Mouse (Mus musculus) midbrain, embryonic 15.5 days (tissue): Measurements from ENCODE around the gene Fkbp8. TPM values are rescaled to one million over a fixed set of nuclear protein-coding genes. Genes with fewer than 3 reads are reported as not detected.

Experiments
- ATAC-seq: fragments of 200-750 bp; cut with Nextera tagmentation; replicated peaks from 2 replicates; pipeline ENCODE4 v1.8.0; 2017; ENCODE audit warnings: moderate TSS enrichment
- H3K27ac ChIP-seq: fragments of 300-500 bp; sonication (generic); 2 replicates; pipeline ENCODE4 v1.5.1; 2015; ENCODE audit warnings: mild to moderate bottlenecking, inconsistent platforms
- H3K27me3 ChIP-seq: fragments of 300-500 bp; sonication (generic); replicated peaks from 2 replicates; pipeline ENCODE4 v1.6.1; 2015; ENCODE audit warnings: inconsistent platforms
- H3K36me3 ChIP-seq: fragments of 300-500 bp; sonication (generic); replicated peaks from 2 replicates; pipeline ENCODE4 v1.6.1; 2015; ENCODE audit warnings: inconsistent platforms
- H3K4me1 ChIP-seq: fragments of 300-500 bp; sonication (generic); 2 replicates; pipeline ENCODE4 v1.6.1; 2015; ENCODE audit warnings: inconsistent platforms
- H3K4me2 ChIP-seq: fragments of 300-500 bp; sonication (generic); 2 replicates; pipeline ENCODE4 v1.6.1; 2015; ENCODE audit warnings: inconsistent platforms, mild to moderate bottlenecking, moderate library complexity
- H3K4me3 ChIP-seq: fragments of 300-500 bp; sonication (generic); 2 replicates; pipeline ENCODE4 v1.5.1; 2015; ENCODE audit warnings: mild to moderate bottlenecking, inconsistent platforms
- H3K9ac ChIP-seq: fragments of 300-500 bp; sonication (generic); 2 replicates; pipeline ENCODE4 v1.6.1; 2015; ENCODE audit warnings: mild to moderate bottlenecking, inconsistent platforms
- H3K9me3 ChIP-seq: fragments of 300-500 bp; sonication (generic); 2 replicates; pipeline ENCODE4 v1.6.1; 2016; ENCODE audit warnings: inconsistent platforms
- WGBS: fragments of 180-500 bp; shearing (Covaris S2); methylation state at CpG from one replicate; pipeline ENCODE4 v1.1.7; 2015; ENCODE audit warnings: mixed read lengths; 5-methylcytosine and 5-hydroxymethylcytosine counted together
- polyA plus RNA-seq: library from polyadenylated mRNA; unstranded; fragments of >200 nt; fragmentation: Nextera tagmentation; extraction: Ambion mirVana; gene quantifications from 2 replicates; pipeline ENCODE4 v1.2.1, GENCODE M21; 2015

Fkbp8 gene
- 450 and 462 TPM in 2 replicates for polyA plus RNA-seq

- Histone ChIP-seq H3K4me3 (peak within 1 kb of the TSS; percentile 87), H3K27me3 (no peaks in the 10 kb centered on the region), H3K4me1 (peaks cover 34% of the 10 kb centered on the region), H3K36me3 (peaks cover 26% of the 10 kb centered on the region), H3K9ac (peak within 1 kb of the TSS; percentile 88), H3K4me2 (peak within 1 kb of the TSS; percentile 79), H3K9me3 (no peaks in the 10 kb centered on the region), H3K27ac (peak within 1 kb of the TSS; percentile 90)
- peak; percentile 95 for ATAC-seq
- WGBS: under 1% methylated on average over 57 of the region's 61 CpGs
Measured at GRCm38 (mm10) chr8:70527512-70528181, at the start of gene Fkbp8, which contains the start of gene Kxd1. Fkbp8 (plus strand) TSS chr8:70527724. Kxd1 (minus strand) TSS chr8:70527956.

GRCm38 (mm10) chr8:70481908-70482307 lies 45.6 kb upstream of the Fkbp8 start:
- 80% methylated on average over 3 of the region's 3 CpGs for WGBS
- H3K4me1 ChIP-seq: peaks cover 19% of the 10 kb centered on the region
- H3K27ac ChIP-seq: no peak overlapping the region
- no peak overlapping the region for H3K9ac ChIP-seq
- peaks cover 49% of the 10 kb centered on the region for H3K27me3 ChIP-seq
- H3K36me3 ChIP-seq: 0 out of 2 replicates have a peak, but pooled peaks cover 4% of the 10 kb centered on the region
- H3K4me2 ChIP-seq: no peak overlapping the region
- ATAC-seq: no peak
- H3K9me3 ChIP-seq: no peaks in the 10 kb centered on the region
- no peak overlapping the region for H3K4me3 ChIP-seq

GRCm38 (mm10) chr8:70482943-70483342 lies 44.6 kb upstream of the Fkbp8 start:
- Histone ChIP-seq H3K27ac (no peak overlapping the region), H3K9ac (no peak overlapping the region), H3K27me3 (peaks cover 51% of the 10 kb centered on the region), H3K4me2 (no peak overlapping the region), H3K36me3 (0 out of 2 replicates have a peak, but pooled peaks cover 4% of the 10 kb centered on the region), H3K4me1 (peaks cover 14% of the 10 kb centered on the region), H3K9me3 (no peaks in the 10 kb centered on the region), H3K4me3 (no peak overlapping the region)
- no peak for ATAC-seq
- 66% methylated on average over 2 of the region's 2 CpGs for WGBS

GRCm38 (mm10) chr8:70486191-70486681 lies 41.3 kb upstream of the Fkbp8 start:
- WGBS: 48% methylated on average over 7 of the region's 7 CpGs
- Histone ChIP-seq H3K9me3 (no peaks in the 10 kb centered on the region), H3K27me3 (peaks cover 70% of the 10 kb centered on the region), H3K27ac (no peak overlapping the region), H3K9ac (peak overlapping the region; percentile 95; the same call in 1 of the 2 replicates), H3K4me1 (peaks cover 41% of the 10 kb centered on the region), H3K4me2 (peak overlapping the region; percentile 84), H3K36me3 (0 out of 2 replicates have a peak, but pooled peaks cover 4% of the 10 kb centered on the region), H3K4me3 (peak overlapping the region; percentile 77)
- ATAC-seq: no peak

GRCm38 (mm10) chr8:70486941-70487520 lies 40.5 kb upstream of the Fkbp8 start, which contains the start of gene Tmem59l:
Tmem59l (minus strand) TSS chr8:70487358.
- 5% methylated on average over 33 of the region's 33 CpGs for WGBS
- no peaks in the 10 kb centered on the region for H3K9me3 ChIP-seq
- peak; percentile 83 for ATAC-seq
- peaks cover 42% of the 10 kb centered on the region for H3K4me1 ChIP-seq
- H3K9ac ChIP-seq: peak within 1 kb of the TSS; percentile 95
- H3K27me3 ChIP-seq: peaks cover 77% of the 10 kb centered on the region
- H3K4me2 ChIP-seq: peak within 1 kb of the TSS; percentile 84
- peak within 1 kb of the TSS; percentile 77 for H3K4me3 ChIP-seq
- H3K27ac ChIP-seq: peak within 1 kb of the TSS; percentile 58; the same call in 1 of the 2 replicates
- 0 out of 2 replicates have a peak, but pooled peaks cover 4% of the 10 kb centered on the region for H3K36me3 ChIP-seq

GRCm38 (mm10) chr8:70487993-70488796 lies 39.3 kb upstream of the Fkbp8 start:
- Histone ChIP-seq H3K36me3 (0 out of 2 replicates have a peak, but pooled peaks cover 4% of the 10 kb centered on the region), H3K4me1 (peaks cover 53% of the 10 kb centered on the region), H3K27ac (no peak overlapping the region), H3K27me3 (peaks cover 86% of the 10 kb centered on the region), H3K9me3 (no peaks in the 10 kb centered on the region), H3K4me3 (peak overlapping the region; percentile 27), H3K9ac (peak overlapping the region; percentile 3; the same call in 1 of the 2 replicates), H3K4me2 (peak overlapping the region; percentile 84)
- no peak; the same call in 1 of the 2 replicates for ATAC-seq
- WGBS: 3% methylated on average over 53 of the region's 55 CpGs

GRCm38 (mm10) chr8:70488931-70489470 lies 38.5 kb upstream of the Fkbp8 start:
- H3K27ac ChIP-seq: no peak overlapping the region
- H3K27me3 ChIP-seq: peaks cover 91% of the 10 kb centered on the region
- H3K4me3 ChIP-seq: peak overlapping the region; percentile 27
- H3K4me1 ChIP-seq: peaks cover 61% of the 10 kb centered on the region
- 0 out of 2 replicates have a peak, but pooled peaks cover under 1% of the 10 kb centered on the region for H3K36me3 ChIP-seq
- no peak for ATAC-seq
- peak overlapping the region; percentile 84 for H3K4me2 ChIP-seq
- H3K9ac ChIP-seq: no peak overlapping the region
- WGBS: 3% methylated on average over 14 of the region's 14 CpGs
- H3K9me3 ChIP-seq: no peaks in the 10 kb centered on the region

- ATAC-seq: no peak
- Histone ChIP-seq H3K4me1 (peaks cover 67% of the 10 kb centered on the region), H3K4me2 (peak overlapping the region; percentile 36), H3K27me3 (peaks cover 91% of the 10 kb centered on the region), H3K9me3 (no peaks in the 10 kb centered on the region), H3K27ac (no peak overlapping the region), H3K4me3 (peak overlapping the region; percentile 4; the same call in 1 of the 2 replicates), H3K36me3 (no peaks in the 10 kb centered on the region), H3K9ac (no peak overlapping the region)
- WGBS: under 1% methylated on average over 39 of the region's 41 CpGs
Measured at GRCm38 (mm10) chr8:70489576-70489975, 37.9 kb upstream of the Fkbp8 start.

- Histone ChIP-seq H3K4me3 (no peak overlapping the region), H3K9ac (no peak overlapping the region), H3K27ac (no peak overlapping the region), H3K9me3 (no peaks in the 10 kb centered on the region), H3K4me2 (no peak overlapping the region), H3K36me3 (no peaks in the 10 kb centered on the region), H3K4me1 (peaks cover 74% of the 10 kb centered on the region), H3K27me3 (peaks cover 91% of the 10 kb centered on the region)
- WGBS: 9% methylated on average over 10 of the region's 10 CpGs
- ATAC-seq: no peak
Measured at GRCm38 (mm10) chr8:70490061-70490879, 37.3 kb upstream of the Fkbp8 start.

- H3K4me1 ChIP-seq: peaks cover 79% of the 10 kb centered on the region
- ATAC-seq: no peak
- no peak overlapping the region for H3K9ac ChIP-seq
- H3K27me3 ChIP-seq: peaks cover 91% of the 10 kb centered on the region
- no peaks in the 10 kb centered on the region for H3K36me3 ChIP-seq
- no peak overlapping the region for H3K4me3 ChIP-seq
- no peak overlapping the region for H3K27ac ChIP-seq
- H3K9me3 ChIP-seq: no peaks in the 10 kb centered on the region
- WGBS: 1% methylated on average over 20 of the region's 20 CpGs
- H3K4me2 ChIP-seq: no peak overlapping the region
Measured at GRCm38 (mm10) chr8:70490880-70491495, 36.5 kb upstream of the Fkbp8 start.
